Mouse (Mus musculus) small intestine, adult 2 months (tissue): ENCODE results near the gene Wdr62.

Experiments used
- CTCF ChIP-seq: fragments of 200-500 bp; IDR thresholded peaks from 2 replicates; pipeline ENCODE4 v1.5.1; 2012; ENCODE audit warnings: low read depth, mild to moderate bottlenecking, control low read depth, inconsistent platforms, low read length, moderate library complexity, mixed read lengths; ENCODE audit not compliant: insufficient replicate concordance, insufficient read length; ENCODE audit errors: extremely low read depth
- POLR2A ChIP-seq: fragments of 200-500 bp; IDR thresholded peaks from 2 replicates; pipeline ENCODE4 v1.6.1; 2012; ENCODE audit warnings: low read depth, mild to moderate bottlenecking, control low read depth, inconsistent platforms, low read length, moderate library complexity

- TF ChIP-seq CTCF (no peak), POLR2A (no peak)
Observed at GRCm38 (mm10) chr7:30269641-30270040, 10.6 kb downstream of the Wdr62 start.
